Mouse (Mus musculus) embryonic facial prominence, embryonic 13.5 days (tissue): Measurements from ENCODE around the gene Dnajc5. TPM values are rescaled to one million over a fixed set of nuclear protein-coding genes. Genes with fewer than 3 reads are reported as not detected.

Experiments
- ATAC-seq: fragments of 200-750 bp; cut with Nextera tagmentation; 2 replicates; pipeline ENCODE4 v1.8.0; 2017; ENCODE audit warnings: low read depth; ENCODE audit not compliant: insufficient number of reproducible peaks, insufficient read depth, low FRiP score, low TSS enrichment
- H3K27ac ChIP-seq: fragments of 300-500 bp; sonication (generic); 2 replicates; pipeline ENCODE4 v1.5.1; 2015; ENCODE audit warnings: moderate library complexity, mild to moderate bottlenecking, inconsistent platforms
- H3K27me3 ChIP-seq: fragments of 300-500 bp; sonication (generic); 2 replicates; pipeline ENCODE4 v1.6.1; 2015; ENCODE audit warnings: mild to moderate bottlenecking, inconsistent platforms
- H3K36me3 ChIP-seq: fragments of 300-500 bp; sonication (generic); 2 replicates; pipeline ENCODE4 v1.6.1; 2015; ENCODE audit warnings: mild to moderate bottlenecking, inconsistent platforms
- H3K4me1 ChIP-seq: fragments of 300-500 bp; sonication (generic); 2 replicates; pipeline ENCODE4 v1.6.1; 2015; ENCODE audit warnings: inconsistent platforms
- H3K4me2 ChIP-seq: fragments of 300-500 bp; sonication (generic); 2 replicates; pipeline ENCODE4 v1.6.1; 2015; ENCODE audit warnings: moderate library complexity, mild to moderate bottlenecking, inconsistent platforms
- H3K4me3 ChIP-seq: fragments of 300-500 bp; sonication (generic); 2 replicates; pipeline ENCODE4 v1.5.1; 2015; ENCODE audit warnings: mild to moderate bottlenecking, inconsistent platforms
- H3K9ac ChIP-seq: fragments of 300-500 bp; sonication (generic); 2 replicates; pipeline ENCODE4 v1.6.1; 2015; ENCODE audit warnings: mild to moderate bottlenecking, inconsistent platforms
- H3K9me3 ChIP-seq: fragments of 300-500 bp; sonication (generic); 2 replicates; pipeline ENCODE4 v1.6.1; 2016; ENCODE audit warnings: inconsistent platforms
- WGBS: fragments of 180-500 bp; shearing (Covaris S2); methylation state at CpG from one replicate; pipeline ENCODE4 v1.1.7; 2015; ENCODE audit warnings: mixed read lengths; 5-methylcytosine and 5-hydroxymethylcytosine counted together
- polyA plus RNA-seq: library from polyadenylated mRNA; unstranded; fragments of >200 nt; fragmentation: Nextera tagmentation; extraction: Ambion mirVana; gene quantifications from 2 replicates; pipeline ENCODE4 v1.2.1, GENCODE M21; 2015

The Dnajc5 gene
- 97.2 and 101 TPM in 2 replicates for polyA plus RNA-seq

DNA sequence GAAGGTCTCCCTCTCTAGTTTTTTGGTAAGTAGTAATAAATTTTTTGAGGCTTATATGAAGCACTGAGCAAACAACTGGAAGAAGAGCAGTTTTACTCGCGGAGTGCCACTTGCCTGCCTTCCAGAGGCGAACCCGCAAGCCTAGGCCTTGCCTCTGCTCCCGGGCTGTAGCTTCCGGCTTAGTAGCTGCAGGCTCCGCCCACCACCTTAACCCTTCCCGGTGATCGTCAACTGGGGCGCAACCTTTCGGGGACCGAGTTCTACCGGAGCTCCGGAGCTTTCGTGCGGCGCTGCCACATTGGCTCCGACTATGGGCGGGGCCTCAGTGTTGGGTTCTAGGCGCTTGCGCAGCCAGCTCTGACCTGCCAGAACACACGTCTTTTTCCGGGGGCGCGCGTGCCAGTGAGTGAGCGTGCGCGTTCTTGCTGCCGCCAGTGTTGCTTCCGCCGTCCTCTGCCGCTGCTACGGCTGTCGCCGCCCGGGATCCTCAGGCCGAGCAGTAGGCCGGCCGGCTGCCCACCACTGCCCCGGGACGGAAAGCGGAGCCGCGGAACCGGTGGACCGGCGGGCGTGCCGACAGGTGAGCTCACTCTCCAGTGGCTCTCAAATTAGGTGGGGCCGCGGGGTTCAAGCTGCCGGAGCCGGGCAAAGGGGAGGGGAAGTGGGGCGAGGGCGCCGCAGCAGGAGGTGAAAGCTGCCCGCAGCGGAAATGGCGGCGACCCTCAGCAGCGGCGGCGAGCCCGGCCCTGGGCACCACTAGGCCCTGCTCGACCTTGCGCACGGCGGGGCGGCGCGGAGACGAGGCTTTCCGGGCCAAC is at the start of gene Dnajc5:
TSS of gene Dnajc5 (plus strand) at position 368 of the 818 bp plus-strand sequence.
- peak; percentile 97 for ATAC-seq
- Histone ChIP-seq H3K36me3 (peaks cover 28% of the 10 kb centered on the region), H3K4me1 (peaks cover 29% of the 10 kb centered on the region), H3K9me3 (no peaks in the 10 kb centered on the region), H3K9ac (peak within 1 kb of the TSS; percentile 95), H3K4me2 (peak within 1 kb of the TSS; percentile 68), H3K4me3 (peak within 1 kb of the TSS; percentile 96), H3K27me3 (no peaks in the 10 kb centered on the region), H3K27ac (peak within 1 kb of the TSS; percentile 98)
- under 1% methylated on average over 74 of the region's 74 CpGs for WGBS

DNA sequence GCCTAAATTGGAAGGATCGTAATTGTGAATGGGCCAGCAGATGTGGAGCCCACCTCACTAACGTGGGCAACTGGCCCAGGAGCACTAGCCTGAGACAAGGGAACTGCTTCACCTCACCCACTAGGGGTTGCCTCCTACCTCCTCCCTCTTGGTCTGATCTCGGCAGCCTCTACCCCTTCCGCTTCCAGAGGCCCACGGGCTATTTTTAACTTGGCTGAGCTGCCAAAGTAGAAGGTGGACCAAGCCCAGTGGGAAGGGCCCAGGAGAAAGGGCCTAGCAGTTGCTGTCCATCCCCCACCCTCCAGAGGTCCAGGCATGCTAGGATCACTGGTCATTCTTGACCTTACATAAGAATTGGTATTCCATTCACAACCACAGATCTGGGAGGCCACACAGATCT is 49.0 kb upstream of the Dnajc5 start:
- no peak for ATAC-seq
- H3K9ac ChIP-seq: no peak overlapping the region
- no peak overlapping the region for H3K4me2 ChIP-seq
- H3K4me3 ChIP-seq: no peak overlapping the region
- WGBS: 52% methylated on average over 5 of the region's 5 CpGs
- no peaks in the 10 kb centered on the region for H3K4me1 ChIP-seq
- H3K27ac ChIP-seq: no peak overlapping the region
- H3K36me3 ChIP-seq: no peaks in the 10 kb centered on the region
- H3K9me3 ChIP-seq: no peaks in the 10 kb centered on the region
- H3K27me3 ChIP-seq: no peaks in the 10 kb centered on the region

DNA sequence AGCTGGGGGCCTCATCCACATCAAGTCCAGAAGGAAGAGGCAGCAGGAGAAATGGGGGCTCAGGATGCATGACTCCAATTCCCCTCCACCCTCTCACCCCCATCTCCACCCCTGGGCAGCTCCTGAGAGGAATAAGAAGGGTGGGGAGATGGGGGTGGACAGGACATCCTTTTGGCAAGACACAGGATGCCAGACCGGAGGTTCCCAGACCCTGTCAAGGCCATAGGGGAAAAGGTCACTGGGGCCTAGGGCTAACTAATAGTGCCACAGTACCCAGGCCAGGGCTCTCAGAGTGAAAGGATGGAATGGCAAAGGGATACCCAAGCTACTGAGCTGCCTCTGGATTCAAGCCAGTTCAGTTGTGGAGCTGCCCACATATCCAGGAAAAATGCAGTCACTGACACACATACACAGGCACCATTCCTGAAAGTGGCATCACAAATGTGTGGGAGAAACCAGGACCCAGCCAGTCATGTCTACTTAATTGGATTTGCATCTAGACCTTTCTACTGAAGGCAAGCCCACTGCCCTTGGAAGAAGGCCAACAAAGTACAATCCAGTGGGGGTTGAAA is 47.9 kb upstream of the Dnajc5 start:
- 17% methylated on average over 1 of the region's 1 CpGs for WGBS
- no peak for ATAC-seq
- H3K27ac ChIP-seq: no peak overlapping the region

DNA sequence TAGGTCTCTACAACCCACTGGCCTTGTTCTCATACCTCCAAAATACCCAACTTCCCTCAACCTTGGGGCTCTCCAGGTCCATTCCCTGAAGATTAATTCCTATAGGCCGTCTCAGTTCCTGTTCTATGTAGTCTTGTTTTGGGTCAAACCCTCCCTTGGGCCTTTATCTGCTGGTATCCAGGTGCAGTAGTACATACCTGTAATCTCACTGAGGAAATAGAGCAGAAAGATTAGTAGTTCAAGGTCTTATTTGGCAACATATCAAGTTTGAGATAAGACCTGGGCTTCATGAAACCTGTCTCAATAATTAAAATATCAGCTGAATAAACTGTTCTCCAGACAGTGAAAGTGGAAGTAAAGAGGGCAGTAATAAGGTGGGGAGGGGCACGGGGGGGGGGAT is 37.2 kb upstream of the Dnajc5 start:
- H3K27me3 ChIP-seq: no peaks in the 10 kb centered on the region
- no peak overlapping the region for H3K27ac ChIP-seq
- H3K9me3 ChIP-seq: no peaks in the 10 kb centered on the region
- no peak for ATAC-seq
- no peak overlapping the region for H3K4me2 ChIP-seq
- H3K36me3 ChIP-seq: no peaks in the 10 kb centered on the region
- 59% methylated on average over 2 of the region's 2 CpGs for WGBS
- H3K4me1 ChIP-seq: no peaks in the 10 kb centered on the region; the same call in 1 of the 2 replicates
- no peak overlapping the region for H3K9ac ChIP-seq
- no peak overlapping the region for H3K4me3 ChIP-seq

More for the DNA sequence above, 47.9 kb upstream of the Dnajc5 start:
- 0 out of 2 replicates have a peak overlapping the region, but pooled peaks have one; percentile 33 for H3K9ac ChIP-seq
- H3K27me3 ChIP-seq: no peaks in the 10 kb centered on the region
- no peaks in the 10 kb centered on the region for H3K4me1 ChIP-seq
- H3K4me2 ChIP-seq: no peak overlapping the region
- H3K36me3 ChIP-seq: no peaks in the 10 kb centered on the region
- H3K9me3 ChIP-seq: no peaks in the 10 kb centered on the region
- no peak overlapping the region for H3K4me3 ChIP-seq

DNA sequence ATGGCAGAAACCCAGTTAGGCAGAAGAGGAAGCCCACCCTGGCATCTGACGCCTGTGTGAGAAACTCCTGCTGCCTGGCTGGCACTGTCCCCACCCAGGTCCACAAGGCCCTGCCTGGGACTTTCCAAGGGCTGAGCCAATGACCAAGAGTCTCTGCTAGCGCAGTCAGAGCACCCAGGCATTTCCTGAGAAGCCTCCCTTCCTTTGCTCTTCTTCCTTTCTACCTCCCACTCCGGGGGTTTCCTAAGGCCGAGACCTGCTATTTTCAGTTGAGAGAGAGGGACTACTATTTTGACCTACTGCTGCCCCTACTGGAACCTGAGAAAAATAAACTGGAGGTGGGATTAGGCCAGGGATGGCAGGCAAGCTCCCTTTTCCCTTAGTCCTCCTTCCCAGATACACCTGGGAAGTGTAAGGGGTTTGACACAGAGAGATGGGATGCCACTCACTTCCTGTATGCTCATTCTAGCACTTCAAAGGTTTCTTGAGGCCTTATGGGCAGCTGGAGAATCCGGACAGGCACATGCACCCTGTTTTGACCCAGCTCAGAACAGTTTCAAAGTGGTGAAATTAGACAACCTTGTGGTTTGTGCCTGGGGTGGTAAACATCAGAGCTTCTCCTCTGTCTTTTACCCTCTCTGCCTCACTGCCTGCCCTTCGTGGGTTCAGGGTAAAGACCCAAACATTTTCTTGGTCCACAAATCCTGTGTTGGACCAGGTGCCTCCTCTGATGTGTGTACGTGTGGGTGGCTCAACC is 36.5 kb upstream of the Dnajc5 start:
- no peaks in the 10 kb centered on the region for H3K9me3 ChIP-seq
- no peaks in the 10 kb centered on the region; the same call in 1 of the 2 replicates for H3K4me1 ChIP-seq
- H3K27ac ChIP-seq: no peak overlapping the region
- WGBS: 33% methylated on average over 7 of the region's 7 CpGs
- no peak overlapping the region for H3K9ac ChIP-seq
- ATAC-seq: 0 out of 2 replicates have a peak, but pooled peaks have one; percentile 20
- H3K36me3 ChIP-seq: no peaks in the 10 kb centered on the region
- H3K4me3 ChIP-seq: no peak overlapping the region
- H3K4me2 ChIP-seq: no peak overlapping the region
- no peaks in the 10 kb centered on the region for H3K27me3 ChIP-seq

DNA sequence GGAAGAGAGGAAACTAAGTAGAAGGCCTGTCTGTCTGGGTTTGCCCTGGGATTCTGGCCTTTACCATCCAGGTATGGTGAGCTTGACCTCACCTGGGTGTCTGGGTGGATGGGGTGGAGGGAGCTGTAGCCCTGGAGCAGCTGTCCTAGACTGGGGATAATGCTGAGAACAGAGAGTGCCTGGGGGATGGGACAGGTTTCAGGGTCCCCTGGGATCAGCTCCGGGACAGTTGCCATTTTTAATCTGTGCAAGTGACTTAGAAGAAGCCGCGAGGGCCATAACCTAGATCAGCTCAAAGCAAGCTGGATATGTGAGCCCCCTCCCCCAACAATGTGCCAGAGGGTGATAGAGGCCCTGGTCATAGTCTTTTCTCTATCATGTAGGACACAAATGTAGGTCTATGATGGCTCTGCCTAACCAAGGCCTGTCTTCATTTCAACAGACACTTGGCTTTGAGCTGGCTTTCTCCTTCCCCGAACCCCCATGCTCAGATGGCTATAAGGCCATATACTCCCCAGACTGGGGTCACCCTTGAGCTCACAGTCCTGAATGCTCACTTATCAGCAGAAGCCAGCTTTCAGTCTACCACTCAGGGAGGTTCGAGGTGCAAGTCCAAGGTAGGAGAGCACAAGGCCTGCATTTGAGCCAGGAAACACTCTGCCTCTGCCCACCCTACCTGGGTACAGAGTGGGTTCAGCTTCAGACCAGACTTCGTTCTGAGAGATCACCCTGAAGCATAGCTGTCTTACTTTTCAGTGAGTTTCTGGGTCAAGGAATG is 35.6 kb upstream of the Dnajc5 start:
- ATAC-seq: no peak
- Histone ChIP-seq H3K4me1 (no peaks in the 10 kb centered on the region; the same call in 1 of the 2 replicates), H3K9ac (no peak overlapping the region)

DNA sequence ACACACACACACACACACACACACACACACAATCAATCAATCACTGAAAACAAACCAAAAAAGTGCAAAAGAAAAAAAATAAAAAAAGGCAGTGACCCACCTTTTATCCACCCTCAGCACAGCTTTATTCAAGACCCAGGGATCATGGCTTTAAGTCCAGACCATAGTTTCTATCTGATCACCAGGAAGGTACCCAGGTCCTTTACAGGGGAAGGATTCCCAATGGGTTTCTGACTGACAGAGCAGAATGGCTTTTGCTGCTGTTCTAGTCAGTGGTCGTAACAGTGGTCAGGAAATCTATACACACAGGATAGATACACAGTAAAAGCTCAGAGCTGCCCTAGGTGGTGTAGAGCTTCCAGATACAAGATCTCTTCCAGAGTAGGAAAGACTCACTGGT is 34.5 kb upstream of the Dnajc5 start:
- H3K4me3 ChIP-seq: no peak overlapping the region
- WGBS: 15% methylated on average over 1 of the region's 1 CpGs
- ATAC-seq: no peak
- H3K9ac ChIP-seq: no peak overlapping the region
- H3K27me3 ChIP-seq: no peaks in the 10 kb centered on the region
- H3K9me3 ChIP-seq: no peaks in the 10 kb centered on the region
- H3K4me1 ChIP-seq: no peaks in the 10 kb centered on the region; the same call in 1 of the 2 replicates
- H3K36me3 ChIP-seq: no peaks in the 10 kb centered on the region
- no peak overlapping the region for H3K4me2 ChIP-seq
- H3K27ac ChIP-seq: no peak overlapping the region

More for the DNA sequence above, 35.6 kb upstream of the Dnajc5 start:
- Histone ChIP-seq H3K36me3 (no peaks in the 10 kb centered on the region), H3K27ac (no peak overlapping the region), H3K4me3 (no peak overlapping the region), H3K9me3 (no peaks in the 10 kb centered on the region), H3K27me3 (no peaks in the 10 kb centered on the region), H3K4me2 (no peak overlapping the region)
- 79% methylated on average over 6 of the region's 6 CpGs for WGBS

DNA sequence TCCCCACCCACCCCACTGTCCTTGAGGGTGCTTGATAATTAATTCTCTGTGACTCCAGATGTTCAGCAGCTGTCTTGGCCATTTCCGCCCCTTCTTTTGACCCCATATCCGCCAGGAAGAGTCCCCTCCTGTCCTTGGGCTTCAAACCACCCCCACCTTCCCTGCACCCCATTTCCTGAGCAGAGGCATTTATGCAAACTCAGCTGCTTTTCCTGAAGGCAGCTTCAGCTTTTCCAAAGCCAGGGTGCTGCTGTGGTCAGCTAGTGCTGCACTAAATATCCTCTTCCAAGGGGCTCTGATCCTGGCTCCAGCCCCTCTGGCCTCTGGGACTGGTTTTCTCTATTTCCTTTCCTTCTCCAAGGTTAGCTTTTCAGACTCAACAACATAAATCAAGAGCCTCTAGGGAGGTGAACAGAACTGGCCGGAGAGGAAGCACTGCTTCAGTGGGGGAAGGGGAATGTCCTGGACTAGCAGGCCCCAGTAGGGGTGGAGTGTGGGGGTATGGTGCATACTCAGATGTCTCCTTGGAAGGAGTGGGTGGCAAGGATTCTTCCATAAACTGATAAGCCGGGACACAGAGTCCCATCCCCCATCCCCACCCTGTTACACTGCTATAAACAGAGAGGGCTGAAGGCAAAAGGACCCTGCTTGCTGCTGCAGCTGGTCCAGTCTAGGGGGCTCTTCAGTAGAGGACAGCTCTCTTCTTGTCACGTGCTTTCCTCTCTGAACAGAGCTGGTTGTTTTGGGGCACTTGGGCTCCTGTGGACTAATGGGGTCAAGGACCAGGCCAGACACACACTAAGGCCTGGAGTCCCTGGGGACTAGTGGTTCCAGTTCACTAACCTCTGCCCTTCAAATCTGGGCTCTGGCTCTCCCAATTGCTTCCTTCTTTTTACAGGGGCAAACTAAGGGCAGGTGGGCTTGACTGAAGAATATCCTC is 32.7 kb upstream of the Dnajc5 start:
- Histone ChIP-seq H3K36me3 (no peaks in the 10 kb centered on the region), H3K4me3 (no peak overlapping the region), H3K9me3 (no peaks in the 10 kb centered on the region), H3K4me2 (no peak overlapping the region), H3K9ac (no peak overlapping the region; the same call in 1 of the 2 replicates), H3K27ac (no peak overlapping the region; the same call in 1 of the 2 replicates), H3K4me1 (no peaks in the 10 kb centered on the region; the same call in 1 of the 2 replicates), H3K27me3 (no peaks in the 10 kb centered on the region)
- WGBS: 23% methylated on average over 5 of the region's 5 CpGs
- ATAC-seq: no peak

DNA sequence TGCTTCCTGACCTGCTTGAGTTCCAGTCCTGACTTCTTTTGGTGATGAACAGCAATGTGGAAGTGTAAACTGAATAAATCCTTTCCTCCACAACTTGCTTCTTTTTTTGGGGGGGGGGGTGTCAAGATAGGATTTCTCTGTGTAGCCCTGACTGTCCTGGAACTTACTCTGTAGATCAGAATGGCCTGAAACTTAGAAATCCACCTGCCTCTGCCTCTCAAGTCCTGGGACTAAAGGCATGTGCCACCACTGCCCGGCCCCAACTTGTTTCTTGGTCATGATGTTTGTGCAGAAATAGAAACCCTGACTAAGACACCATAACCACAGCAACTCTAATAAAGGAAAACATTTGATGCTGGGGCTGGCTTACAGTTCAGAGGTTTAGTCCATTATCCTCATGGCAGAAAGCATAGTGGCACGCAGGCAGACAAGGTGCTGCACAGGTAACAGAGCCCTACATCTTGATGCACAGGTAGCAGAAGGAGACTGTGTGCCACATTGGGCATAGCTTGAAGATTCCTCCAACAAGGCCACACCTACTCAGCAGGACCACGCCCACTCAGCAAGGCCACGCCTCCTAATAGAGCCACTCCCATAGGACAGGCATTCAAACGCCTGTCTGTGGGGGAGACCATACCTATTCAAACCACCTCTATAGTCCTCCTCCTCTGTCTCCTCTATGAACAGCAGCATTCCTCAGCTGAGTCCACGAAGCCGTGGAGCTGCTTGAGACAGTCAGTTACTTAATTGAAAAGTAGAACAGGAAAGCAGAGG is 28.7 kb upstream of the Dnajc5 start:
- Histone ChIP-seq H3K9ac (no peak overlapping the region), H3K36me3 (no peaks in the 10 kb centered on the region), H3K27ac (no peak overlapping the region), H3K4me2 (no peak overlapping the region), H3K4me1 (peaks cover 3% of the 10 kb centered on the region), H3K9me3 (no peaks in the 10 kb centered on the region), H3K4me3 (no peak overlapping the region), H3K27me3 (no peaks in the 10 kb centered on the region)
- ATAC-seq: no peak
- 24% methylated on average over 7 of the region's 7 CpGs for WGBS

DNA sequence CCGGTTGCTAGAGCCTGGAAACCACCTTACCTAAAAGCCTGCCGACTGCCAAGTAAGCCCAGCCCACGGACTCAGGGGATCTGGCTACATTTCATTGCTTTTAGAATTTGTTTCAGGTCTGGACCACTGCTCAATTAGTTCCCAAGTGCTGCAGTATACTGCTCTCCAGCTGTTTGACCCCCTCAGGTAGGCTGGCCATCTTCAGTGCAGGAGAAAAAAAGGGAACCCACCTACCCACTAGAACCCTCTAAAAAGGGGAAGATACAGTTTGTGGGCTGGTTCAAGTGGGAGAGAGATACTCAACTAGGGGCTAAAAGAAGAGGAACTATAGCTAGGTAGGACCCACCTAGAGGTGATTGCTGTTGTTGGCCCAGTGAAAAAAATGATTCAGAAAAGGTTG is 28.1 kb upstream of the Dnajc5 start:
- Histone ChIP-seq H3K27ac (no peak overlapping the region), H3K9ac (no peak overlapping the region), H3K4me3 (no peak overlapping the region), H3K4me2 (no peak overlapping the region), H3K9me3 (no peaks in the 10 kb centered on the region), H3K36me3 (no peaks in the 10 kb centered on the region), H3K27me3 (no peaks in the 10 kb centered on the region), H3K4me1 (peaks cover 3% of the 10 kb centered on the region)
- WGBS: 52% methylated on average over 3 of the region's 3 CpGs
- no peak for ATAC-seq
